Mouse (Mus musculus) gastrocnemius, postnatal 10 days (tissue): ENCODE results near the gene St14. TPM values are rescaled to one million over a fixed set of nuclear protein-coding genes. Genes with fewer than 3 reads are reported as not detected.
"Not testable (repeated sequence)": the region's sequence is repeated elsewhere in the genome, so short reads cannot be mapped to it uniquely, and the experiment has no call there.

Source experiments
- DNase-seq: peaks from one replicate; pipeline ENCODE4 v3.0.0; 2021; ENCODE audit warnings: mixed read lengths
- long read RNA-seq, 2 experiments: library from polyadenylated mRNA; stranded (forward); transcript quantifications; one replicate each; pipeline ENCODE4 v2.0.0; 2021
- total RNA-seq, 2 experiments: library from RNA; stranded (reverse); gene quantifications; 2 replicates each; pipeline ENCODE4 v1.2.3; 2021

The St14 gene
- total RNA-seq = under 1 TPM; 0.20 to 0.66 TPM
- long read RNA-seq, experiment 1 = 0 reads
- long read RNA-seq, experiment 2 = 0 reads

DNA sequence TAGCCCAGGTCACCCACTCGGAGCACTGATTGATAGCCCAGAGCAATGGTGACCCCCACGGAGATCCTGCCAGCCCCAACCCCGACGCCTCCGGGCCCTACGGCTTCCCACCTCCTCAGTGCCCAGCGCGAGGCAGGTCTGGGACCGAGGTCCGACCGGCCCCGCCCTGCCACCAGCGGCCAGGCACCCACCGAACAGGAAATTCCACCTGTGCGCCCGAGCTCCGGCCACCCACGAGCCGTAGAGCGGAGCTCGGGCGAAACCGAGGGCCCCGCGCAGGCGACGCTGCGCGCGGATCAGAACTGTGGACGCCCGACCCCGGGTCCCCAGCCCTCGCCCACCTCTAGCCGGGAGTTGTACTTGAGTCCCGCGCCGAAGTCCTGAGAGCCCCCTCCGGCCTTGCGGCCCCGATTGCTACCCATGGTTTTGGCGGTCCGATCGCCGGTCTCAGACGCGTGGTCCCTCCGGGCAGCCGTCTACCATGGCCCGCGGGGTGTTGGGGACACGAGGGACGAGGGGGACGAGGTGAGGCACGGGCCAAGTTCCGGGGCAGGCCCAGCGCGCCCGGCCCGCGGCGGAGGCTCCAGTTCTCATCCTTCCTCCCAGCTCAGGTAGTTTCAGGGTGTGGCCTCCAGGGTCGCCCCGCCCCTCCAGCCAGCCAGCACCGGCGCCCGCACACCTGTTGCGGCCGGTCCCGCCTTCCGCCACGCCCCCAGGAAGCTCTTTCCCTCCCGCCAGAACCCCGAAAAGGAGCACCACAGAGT is at the start of gene St14:
TSS of gene St14 (minus strand) at position 649 of the 764 bp plus-strand sequence.
- no peak for DNase-seq

DNA sequence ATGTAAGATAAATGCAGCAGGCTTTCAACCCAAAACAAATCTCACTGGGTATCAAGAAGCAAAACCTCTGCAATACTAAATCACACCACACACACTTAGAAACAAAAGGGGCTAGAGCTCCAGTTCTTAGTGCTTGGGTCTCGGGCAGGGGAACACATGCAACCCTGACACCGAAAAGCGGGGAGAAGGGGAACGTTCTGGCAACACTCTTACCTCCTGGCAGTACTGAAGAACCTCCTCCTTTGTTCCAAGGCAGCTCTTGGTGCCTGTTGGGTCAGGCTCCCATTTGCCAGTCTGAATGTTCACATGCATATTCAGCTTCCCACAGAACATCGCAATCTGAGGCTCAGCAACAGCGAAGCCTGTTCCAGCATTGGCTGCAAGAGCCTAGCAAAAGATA is 46.0 kb upstream of the St14 start:
- no peak for DNase-seq

DNA sequence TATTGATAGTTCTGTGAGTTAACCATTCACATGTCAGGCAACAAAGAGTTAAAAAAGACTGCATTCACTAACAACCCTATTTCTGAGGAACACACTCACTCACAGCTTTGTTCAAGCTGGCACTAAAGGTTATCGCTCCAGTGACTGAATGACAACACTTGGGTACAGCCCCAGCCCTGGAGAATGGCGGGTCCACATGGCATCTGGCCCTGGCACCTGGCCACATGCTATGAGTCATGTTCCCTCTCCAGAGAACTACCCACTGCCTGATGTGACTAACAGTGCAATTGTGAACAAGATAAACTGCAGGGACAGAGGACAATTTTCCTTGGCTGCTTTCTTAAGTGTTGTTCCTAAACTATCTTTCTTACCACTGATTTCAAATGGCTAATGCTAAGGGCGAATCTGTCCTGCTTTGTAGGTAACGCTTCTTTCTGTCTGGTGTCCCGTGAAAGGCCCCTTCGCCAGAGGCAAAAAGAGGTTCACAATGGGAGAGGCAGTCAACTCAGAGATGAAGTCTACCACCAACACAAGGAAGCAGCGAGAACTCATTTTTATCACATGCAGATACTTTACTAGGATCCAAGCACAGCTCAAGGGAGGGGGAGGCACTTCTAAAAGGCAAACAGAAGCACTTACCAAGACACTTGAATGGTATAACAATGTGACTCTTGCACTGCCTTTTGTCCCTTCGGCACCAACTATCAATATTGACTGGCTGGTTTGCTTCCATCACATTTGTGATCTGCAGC is 44.9 kb upstream of the St14 start:
- DNase-seq = peak; percentile 81

DNA sequence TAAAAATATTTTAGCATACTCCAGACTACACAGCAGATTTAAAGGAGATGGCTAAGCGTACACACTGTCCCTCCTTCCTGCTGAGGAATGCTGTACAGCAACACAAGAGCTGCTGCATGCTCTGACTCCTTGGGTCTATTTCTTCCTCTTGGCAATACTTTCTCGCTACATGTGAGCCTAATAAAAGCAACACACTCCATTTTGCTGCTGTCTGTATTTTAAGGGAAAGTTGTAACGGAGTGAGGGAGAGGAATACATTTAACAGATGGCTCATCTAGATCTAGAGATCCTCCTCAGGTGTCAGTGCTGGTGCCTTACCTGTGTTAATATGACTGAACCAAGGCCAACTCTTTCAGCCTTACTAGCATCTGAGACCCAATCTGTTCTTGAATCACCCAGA is 44.3 kb upstream of the St14 start:
- DNase-seq = no peak

DNA sequence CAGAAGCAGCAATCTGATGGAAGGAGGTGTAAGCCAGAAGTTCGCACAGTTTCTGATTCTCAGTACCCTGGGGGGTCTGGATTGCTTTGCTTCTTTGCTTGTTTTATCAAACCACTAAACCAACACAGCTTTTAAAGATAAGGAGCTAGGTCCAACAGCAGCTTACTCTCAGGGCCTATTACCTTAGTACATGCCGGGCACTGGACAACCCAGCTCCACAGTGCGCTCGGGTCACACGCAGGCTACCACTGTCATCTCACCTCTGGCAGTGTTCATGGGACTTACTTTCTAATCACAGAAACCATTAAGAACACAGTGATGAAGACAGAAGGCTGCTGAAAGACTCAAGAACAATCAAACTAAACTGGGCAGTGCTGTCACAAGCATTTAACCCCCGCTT is 43.7 kb upstream of the St14 start:
- no peak for DNase-seq

DNA sequence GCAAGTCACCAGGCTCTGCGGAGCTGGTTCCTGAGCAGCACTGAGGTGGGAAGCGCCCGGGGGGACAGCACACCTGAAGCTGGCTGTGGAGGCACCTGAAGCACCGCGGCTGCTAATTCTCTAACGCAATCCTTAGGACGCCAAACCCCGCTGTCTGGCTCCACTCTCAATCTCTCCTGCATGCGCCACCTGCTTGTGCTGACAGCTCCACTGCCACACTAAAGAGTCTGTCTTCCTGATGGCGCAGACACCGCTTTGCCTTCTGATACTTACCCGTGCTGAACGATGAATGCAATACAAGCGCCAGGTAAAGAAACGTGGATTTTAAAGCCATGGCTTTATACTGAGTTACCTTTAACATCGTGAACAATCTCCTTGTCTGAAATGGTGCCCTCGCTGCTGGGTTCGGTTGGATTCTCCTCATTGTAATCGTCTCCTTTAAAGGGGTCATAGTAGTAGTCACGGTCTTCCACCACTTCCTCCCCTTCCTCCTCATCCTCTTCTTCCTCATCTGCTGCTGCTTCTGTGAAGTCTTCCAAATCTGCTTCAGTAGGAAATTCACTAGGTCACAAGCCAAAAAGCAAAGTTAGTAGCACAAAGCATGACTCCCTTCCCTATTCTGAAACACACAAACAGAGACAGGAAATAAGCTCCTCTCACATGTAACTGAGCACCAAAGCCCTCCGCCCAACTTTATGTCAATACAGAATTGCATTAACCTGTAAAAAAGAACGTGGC is 36.9 kb upstream of the St14 start:
- DNase-seq = no peak

DNA sequence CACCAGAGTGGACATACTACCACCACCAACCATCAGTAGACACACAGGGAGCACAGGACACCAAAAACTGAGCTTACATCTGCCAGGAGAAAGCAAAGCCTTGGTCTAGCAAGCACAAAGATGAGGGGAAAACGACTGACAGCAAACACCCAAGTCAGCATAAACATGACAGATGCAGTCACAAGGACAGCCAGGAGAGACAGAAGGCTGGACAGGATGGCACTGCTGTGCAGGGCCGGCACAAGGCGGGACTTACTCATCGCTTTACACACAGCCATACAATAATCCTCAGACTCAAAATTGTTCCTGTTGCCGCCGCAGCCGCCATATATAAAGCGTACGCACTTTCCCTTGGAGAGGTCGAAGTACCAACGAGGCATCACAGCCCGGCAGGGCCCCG is 35.7 kb upstream of the St14 start:
- DNase-seq = no peak

DNA sequence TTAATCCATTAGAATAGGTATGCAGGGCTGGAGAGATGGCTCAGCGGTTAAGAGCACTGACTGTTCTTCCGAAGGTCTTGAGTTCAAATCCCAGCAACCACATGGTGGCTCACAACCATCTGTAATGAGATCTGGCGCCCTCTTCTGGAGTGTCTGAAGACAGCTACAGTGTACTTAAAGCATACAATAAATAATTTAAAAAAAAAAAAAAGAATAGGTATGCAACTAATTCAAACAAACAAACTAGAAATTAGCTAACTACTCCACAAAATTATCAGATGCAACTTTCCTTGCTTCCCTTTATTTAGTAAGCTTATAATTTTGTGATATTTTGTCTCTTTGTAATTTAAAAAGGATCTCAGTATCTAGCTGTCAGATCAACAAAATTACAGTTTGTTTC is 33.9 kb upstream of the St14 start:
- not testable (repeated sequence) for DNase-seq

DNA sequence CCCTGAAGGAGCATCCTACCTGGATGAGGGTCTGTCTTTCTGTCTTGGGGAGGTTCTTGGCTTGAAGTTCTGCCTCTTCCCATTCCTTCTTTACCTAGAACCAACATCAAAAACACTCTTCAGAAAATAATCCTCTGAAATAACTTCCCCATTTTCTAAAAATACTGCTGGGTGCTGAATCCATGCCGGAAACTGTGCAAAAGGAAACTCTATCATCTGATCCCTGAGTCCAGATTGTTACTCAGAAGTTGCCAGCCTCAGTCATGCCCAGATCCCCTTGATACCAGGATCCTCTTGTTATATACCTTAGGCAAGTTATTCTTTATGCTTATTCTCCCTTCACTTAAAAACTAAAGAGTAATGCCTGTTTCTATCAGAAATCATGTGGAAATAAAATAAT is 31.7 kb upstream of the St14 start:
- DNase-seq = no peak

DNA sequence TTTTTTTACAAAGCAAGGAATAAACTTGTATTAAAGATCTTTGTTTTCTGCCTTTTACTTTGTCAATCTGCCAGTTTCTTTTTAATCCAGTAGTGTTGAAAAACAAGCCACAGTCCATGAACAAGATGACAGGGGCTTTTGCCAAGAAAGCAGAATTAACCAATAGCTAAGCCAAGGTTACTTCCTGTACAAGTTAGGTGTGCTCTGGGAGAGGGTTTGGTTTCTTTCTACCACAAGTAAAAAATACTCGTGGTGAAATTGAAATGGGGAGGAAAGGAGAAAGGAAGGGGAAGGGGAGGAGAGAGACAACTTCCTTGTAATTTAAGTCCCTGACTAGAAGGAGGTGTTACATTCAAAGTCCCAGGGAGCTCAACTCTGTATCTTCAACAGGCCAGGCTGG is 31.3 kb upstream of the St14 start:
- no peak for DNase-seq

DNA sequence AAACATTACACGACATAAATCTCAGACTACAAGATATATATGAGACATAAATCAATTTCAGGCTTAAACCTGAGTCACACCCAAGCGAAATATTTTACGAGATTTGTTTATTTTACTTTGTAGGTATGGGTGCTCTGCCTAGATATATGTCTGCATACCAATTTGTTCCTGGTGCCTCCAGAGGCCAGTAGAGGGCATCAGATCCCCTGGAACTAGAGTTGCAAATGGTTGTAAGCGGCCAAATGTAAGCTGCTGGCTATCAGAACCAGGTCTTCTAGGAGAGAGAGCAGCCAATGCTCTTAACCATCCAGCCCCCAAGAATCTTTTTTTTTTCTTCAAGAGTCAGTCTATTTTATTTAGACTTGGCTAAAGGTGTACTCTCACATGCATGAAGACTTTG is 28.3 kb upstream of the St14 start:
- DNase-seq = no peak

DNA sequence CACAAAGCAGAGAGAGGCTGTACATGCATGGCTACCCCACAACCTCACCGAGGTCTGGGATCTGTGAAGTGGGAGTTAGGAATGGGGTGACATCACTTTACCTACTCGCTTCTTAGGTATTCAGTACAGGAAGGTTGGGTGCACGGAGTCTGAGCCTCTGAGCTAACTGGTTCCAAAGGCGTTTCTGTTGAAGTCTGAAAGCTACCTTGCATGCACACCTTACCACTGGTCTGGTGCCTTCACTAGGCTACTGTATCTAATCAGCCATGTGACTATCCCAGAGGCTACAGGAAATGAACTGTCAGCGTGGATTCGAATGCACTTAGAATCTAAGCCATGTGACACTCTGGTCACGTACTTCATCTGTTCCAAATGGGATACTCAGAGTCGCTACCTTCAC is 24.9 kb upstream of the St14 start:
- DNase-seq = no peak

DNA sequence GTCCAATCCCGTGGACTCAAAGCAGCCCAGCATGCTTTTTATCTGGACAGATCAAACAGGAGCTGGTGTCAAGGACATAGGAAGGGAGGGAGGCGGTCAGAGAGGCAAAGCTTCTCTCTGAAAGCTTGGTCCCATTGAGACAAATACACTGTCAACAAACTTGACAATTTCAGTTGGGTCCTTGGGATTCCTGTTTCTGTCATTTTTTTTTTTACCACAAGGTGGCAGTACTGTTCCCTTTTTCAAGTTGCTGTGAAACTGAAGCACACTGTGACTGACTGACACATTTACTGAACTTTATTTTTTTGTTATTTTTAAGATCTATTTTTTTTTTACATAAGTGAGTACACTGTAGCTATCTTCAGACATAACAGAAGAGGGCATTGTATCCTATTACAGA is 19.4 kb upstream of the St14 start:
- DNase-seq = no peak

DNA sequence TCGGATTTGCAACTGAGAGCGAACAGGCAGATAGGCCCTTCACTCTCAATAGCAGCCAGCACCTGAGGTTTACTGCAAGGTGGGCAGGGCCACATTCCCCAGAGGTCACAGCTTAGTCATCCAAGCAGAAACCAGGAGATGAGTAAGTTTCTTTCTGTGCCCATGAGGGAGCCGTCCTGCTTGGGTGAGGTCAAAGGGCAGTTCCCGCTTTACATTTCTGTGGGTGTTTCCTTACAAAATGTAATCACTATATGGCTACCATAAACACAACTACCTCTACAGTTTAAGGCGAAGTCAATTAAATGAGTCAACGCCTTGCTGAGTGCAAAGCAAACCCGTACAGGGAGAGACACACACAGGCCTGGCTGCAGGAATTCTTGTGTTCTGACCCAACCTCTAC is 16.5 kb upstream of the St14 start:
- DNase-seq = no peak

DNA sequence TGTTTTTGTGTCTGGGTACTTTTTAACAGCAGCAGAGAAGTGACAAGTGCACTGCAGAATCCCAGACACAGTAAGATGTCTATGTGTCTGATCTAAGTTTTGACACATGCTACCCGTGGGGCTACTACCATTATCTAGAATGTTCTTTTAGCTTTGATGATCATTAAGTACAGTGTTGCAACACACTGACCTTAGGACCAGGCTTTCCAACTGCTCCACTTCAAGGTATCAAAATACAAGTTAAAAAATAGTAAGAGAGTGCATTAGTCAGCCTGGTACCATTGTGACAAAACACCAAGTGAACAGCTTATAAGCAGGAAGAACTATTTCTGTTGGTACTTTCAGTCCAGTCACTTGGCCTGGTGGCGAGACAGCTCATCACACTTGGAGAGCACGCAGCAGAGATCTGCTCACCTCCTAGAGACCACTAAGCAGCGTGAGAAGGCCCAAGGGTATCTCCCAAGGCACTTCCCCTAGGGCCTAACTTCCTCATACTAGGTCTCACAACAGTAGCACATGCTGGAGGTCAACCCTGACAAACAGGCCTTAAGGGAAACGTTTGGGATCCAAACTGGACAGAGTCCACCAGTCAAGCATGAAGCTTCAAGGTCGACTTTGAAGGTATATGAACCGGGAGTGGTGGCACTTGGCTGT is 13.7 kb upstream of the St14 start:
- no peak for DNase-seq

DNA sequence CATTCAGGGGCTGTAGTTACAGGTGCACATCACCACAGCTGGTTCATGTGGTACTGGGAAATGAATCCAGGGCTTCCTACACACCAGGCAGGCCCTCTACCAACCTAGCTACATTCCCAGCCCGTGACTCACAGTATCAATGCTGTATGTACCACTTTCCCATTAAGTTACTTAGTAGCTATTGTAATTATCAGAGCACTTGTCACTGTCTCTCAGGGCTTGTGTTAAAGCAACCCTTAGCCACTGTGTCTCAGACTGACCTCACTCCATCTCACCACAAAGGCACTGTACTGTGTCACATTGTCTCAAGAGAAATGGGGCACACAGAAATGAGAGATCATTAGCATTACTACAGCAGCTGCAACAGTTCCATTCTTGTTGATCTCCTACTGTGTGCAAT is 11.3 kb upstream of the St14 start:
- DNase-seq = no peak

DNA sequence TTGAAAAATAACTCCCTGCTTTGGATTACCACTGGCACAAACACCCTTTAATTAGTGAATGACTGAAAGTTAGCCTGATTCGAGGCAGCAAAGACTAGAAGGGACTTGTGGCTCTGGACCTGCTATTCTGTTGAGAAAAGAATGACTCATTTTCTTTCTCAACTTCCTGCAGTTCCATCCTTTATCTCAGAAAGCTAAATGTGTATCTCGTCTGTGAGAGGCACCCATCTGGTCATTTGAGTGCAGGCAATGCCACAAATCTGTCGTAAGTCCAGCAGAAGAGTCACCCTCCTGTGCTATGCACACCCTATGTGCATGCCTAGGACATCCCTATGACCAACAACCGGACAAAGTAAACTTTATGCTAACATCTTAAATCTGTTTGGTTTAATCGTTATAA is 1.5 kb upstream of the St14 start:
- DNase-seq = no peak

DNA sequence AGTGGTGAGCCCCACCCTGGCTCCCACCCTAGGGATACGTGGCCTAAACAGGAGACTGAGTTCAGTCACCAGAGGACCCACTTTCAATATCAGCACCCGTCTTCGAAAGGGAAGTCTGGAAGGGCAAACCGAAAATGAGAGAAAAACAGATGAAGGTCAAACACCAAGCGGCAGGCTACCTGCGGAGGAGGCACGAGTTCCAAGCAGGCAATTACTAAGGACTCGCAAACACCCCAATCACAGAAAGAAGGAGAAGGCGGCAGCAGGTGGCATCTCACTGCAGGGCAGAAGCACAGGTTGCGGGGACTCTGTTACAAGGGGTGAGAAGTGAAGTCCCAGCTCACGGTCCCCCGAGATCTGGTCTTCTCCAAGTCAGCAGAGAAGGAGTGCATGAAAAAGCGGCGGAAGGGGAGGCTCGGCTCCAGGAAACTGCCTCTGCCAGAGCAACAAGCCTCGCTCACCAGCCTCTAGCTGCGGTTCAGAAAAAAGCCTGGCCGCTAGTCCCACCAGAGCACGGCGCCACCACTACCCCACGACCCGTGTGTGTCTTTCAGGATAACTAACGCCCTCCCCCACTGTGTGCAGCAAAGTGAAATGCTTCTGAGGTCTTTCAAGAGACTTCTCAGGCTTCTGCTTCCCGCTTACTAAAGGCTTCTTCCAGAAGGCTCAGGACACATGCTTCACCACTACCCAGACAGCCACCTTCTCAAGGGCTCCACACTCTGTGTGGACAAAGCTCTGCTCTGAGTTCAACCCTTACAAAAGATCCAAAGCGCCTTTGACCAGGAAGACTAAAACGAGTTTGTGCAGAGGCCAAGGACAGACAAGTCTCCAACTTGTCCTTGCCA is 1.1 kb downstream of the St14 start:
- no peak for DNase-seq

DNA sequence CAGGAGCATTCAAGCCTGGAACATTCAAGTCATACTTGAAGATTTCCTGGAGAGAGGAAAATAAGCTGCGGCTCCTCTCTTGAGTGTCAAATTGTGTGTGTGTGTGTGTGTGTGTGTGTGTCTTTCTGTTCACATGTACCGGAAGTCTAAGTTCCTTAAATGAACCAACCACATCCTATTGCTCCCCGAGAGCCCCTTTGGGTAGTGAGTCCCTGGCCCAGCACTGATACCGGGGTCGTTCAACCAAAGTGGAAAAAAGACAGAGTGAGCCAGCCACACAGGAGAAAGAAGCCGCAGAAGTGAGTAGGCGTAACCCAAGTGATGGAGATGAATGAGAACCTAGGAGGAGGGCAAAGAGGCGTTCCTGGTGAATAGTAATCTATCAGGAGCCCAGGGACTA is 1.7 kb downstream of the St14 start:
- DNase-seq = no peak

DNA sequence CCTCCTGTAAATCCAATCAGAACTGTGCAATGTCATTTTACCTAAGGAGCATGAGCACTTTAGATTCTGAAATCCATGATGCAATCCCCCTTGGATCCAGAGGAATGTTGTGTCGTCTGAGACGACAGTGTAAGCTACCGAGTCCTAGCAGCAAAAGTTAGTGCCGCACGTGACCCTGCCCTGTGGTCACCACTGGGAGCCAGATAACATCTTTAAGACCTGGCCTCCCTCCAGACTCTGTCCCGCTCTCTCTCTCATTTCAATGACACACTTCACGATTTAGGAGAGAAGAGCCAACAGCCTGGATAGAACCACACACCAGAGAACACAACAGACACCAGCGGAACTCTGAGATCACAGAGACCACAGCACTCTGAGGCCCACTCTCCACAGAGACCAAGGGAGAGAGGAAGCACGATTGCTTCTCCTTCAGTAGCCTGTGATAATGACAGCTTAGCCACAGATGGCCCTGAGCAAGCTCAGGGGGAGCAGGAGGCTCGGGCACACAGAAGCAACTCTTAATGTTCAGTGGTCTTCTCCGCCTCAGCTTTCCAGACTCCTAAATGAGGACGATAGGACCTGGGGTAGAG is 3.7 kb downstream of the St14 start:
- DNase-seq = no peak

DNA sequence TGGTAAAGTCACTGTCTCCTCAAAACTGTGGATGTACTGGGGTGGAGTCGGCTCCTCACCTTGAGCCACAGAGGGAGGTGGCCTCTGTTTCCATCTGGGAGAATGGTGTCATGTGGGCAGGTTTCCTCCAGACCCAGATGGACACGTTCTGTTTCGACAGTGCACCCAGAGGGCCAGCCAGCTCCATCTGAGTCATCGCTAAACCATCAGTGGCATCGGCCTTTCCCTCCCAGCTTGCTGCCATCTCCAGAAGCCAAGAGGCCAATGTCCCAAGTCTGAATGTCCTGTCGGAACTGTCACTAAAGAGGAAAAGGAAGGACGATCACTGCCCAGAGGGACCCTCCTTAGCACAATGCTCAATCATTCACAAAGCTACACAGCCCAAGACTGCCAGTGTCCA is 5.6 kb downstream of the St14 start:
- no peak for DNase-seq
